Mouse (Mus musculus): ENCODE data around the gene Klkb1.

- TF ChIP-seq POLR2A (IDR thresholded peaks at IDR 0.05; ENCODE audit: extremely low read depth, insufficient read depth, low read length) (no peak), CTCF (IDR thresholded peaks at IDR 0.05; ENCODE audit: extremely low read depth, insufficient read depth, low read length) (no peak)
Measured at GRCm38 (mm10) chr8:45233256-45233655, 61.4 kb downstream of the Klkb1 start.

All from cortical plate, adult 2 months (tissue).